9 mouse cellular contexts compared by ENCODE assay signal in genomic region chr6:52621731-52622480, GRCm38 (mm10). TPM values are rescaled to one million over a fixed set of nuclear protein-coding genes. Genes with fewer than 3 reads are reported as not detected.
DNase-seq lines count a peak whose midpoint lies in the region; ATAC-seq and TF ChIP-seq lines count a peak whose summit lies in the region.
"Had no signal": no experiment of that assay in that cellular context is flagged by ENCODE, and none has a peak within 500 bp of the region (broad histone marks: within the 10 kb centered on the region; RNA-seq: fewer than 3 reads in every experiment).

No protein-coding gene starts in this region.

- 34% methylated on average over 11 of the region's 11 CpGs for WGBS in lung, postnatal 0 days

- TF ChIP-seq CTCF in lung, postnatal 0 days (IDR thresholded peaks at IDR 0.05): peak; percentile 10; the same call in 1 of the 2 replicates

- H3K4me2 ChIP-seq in lung, postnatal 0 days (replicated peaks; ENCODE audit: low read depth, low read length): no peak overlapping the region
- H3K4me2 ChIP-seq: liver, embryonic 12.5 days had no signal

- H3K36me3 ChIP-seq in lung, postnatal 0 days (ENCODE audit: insufficient read depth, low read length): no peaks in the 10 kb centered on the region

- no peaks in the 10 kb centered on the region for H3K27me3 ChIP-seq in lung, postnatal 0 days (replicated peaks; ENCODE audit: insufficient read depth, low read length)
- H3K27me3 ChIP-seq: liver, embryonic 12.5 days; Patski had no signal

- H3K4me3 ChIP-seq in lung, postnatal 0 days (ENCODE audit: low read depth, low read length): no peak overlapping the region
- H3K4me3 ChIP-seq: liver, embryonic 12.5 days had no signal

- peaks cover 3% of the 10 kb centered on the region; the same call in 1 of the 2 replicates for H3K4me1 ChIP-seq in lung, postnatal 0 days (ENCODE audit: insufficient read depth, low read depth, low read length)

- peak overlapping the region; percentile 44 for H3K27ac ChIP-seq in lung, postnatal 0 days (ENCODE audit: low read length)
- H3K27ac ChIP-seq: liver, embryonic 12.5 days had no signal

- H3K9ac ChIP-seq in lung, postnatal 0 days (replicated peaks; ENCODE audit: low read depth): no peak overlapping the region
- H3K9ac ChIP-seq: liver, embryonic 12.5 days had no signal

- DNase-seq in 3134 (ENCODE audit: extremely low read depth, insufficient read length, low spot score): peak; percentile 53
- DNase-seq in 416B (ENCODE audit: low read depth): peak; percentile 59
- DNase-seq in heart, postnatal 10 days: peak; percentile 33 to 43
- peak; percentile 83 for DNase-seq in lung, postnatal 0 days (ENCODE audit: low spot score)
- no peak for DNase-seq in frontal cortex, postnatal 25 days (ENCODE audit: low spot score in 2 of 2)
- no peak for DNase-seq in thymus, adult 18-20 months

- ATAC-seq in lung, postnatal 0 days: peak; percentile 86
- no peak for ATAC-seq in CD4-positive, CD25-positive, alpha-beta regulatory T cell, adult 4 months
- ATAC-seq: liver, embryonic 12.5 days; Patski had no signal

- no peaks in the 10 kb centered on the region for H3K9me3 ChIP-seq in lung, postnatal 0 days (ENCODE audit: low read length)
- H3K9me3 ChIP-seq: liver, embryonic 12.5 days had no signal

- intact Hi-C loops in heart, postnatal 10 days (cut with DNase I): no loop called here

- TF ChIP-seq EP300 in lung, postnatal 0 days (IDR thresholded peaks at IDR 0.05): no peak

RNA-seq across cellular contexts. Expression of gene Hibadh, which starts 18.3 kb away (rescaled TPM):
- total RNA-seq in heart, postnatal 10 days (2021): 100 to 1,000 TPM; 153 to 156 TPM
- 113 and 119 TPM in 2 replicates for polyA plus RNA-seq in lung, postnatal 0 days (2015; fragmentation: Nextera tagmentation; extraction: Ambion mirVana)
- polyA plus RNA-seq in CD4-positive, CD25-positive, alpha-beta regulatory T cell, adult 4 months (2017; shearing (Covaris generic)): 10 to 100 TPM; 42.2 to 43.0 TPM

Comparison
In these comparisons a context has a peak if more than half of its experiments do, and no peak if none do; other contexts are left out.
1. DNase-seq: peak in 3134 (single experiment), 416B (single experiment), heart, postnatal 10 days (2 of 2) and lung, postnatal 0 days (single experiment); none in frontal cortex, postnatal 25 days (0 of 2) and thymus, adult 18-20 months (0 of 2).